Mouse (Mus musculus) bone marrow macrophage, adult 2 months (primary cell): Measurements from ENCODE around the gene Nodal. TPM values are rescaled to one million over a fixed set of nuclear protein-coding genes. Genes with fewer than 3 reads are reported as not detected.

Experiments
- H3K27ac ChIP-seq: 2 replicates; pipeline ENCODE4 v1.5.1; 2012; ENCODE audit warnings: low read depth, low read length; ENCODE audit not compliant: insufficient read depth
- H3K4me1 ChIP-seq: 2 replicates; pipeline ENCODE4 v1.6.1; 2012; ENCODE audit warnings: low read length; ENCODE audit not compliant: control insufficient read depth, insufficient read depth
- H3K4me3 ChIP-seq: 2 replicates; pipeline ENCODE4 v1.5.1; 2012; ENCODE audit warnings: mild to moderate bottlenecking, low read length, moderate library complexity; ENCODE audit not compliant: insufficient read depth
- CTCF ChIP-seq: IDR thresholded peaks from 2 replicates; pipeline ENCODE4 v1.5.1; 2012; ENCODE audit warnings: low read depth, mild to moderate bottlenecking, low read length, moderate library complexity
- POLR2A ChIP-seq: IDR thresholded peaks from 2 replicates; pipeline ENCODE4 v1.6.1; 2012; ENCODE audit warnings: mild to moderate bottlenecking, low read depth, low read length, borderline replicate concordance
- polyA plus RNA-seq: library from polyadenylated mRNA; stranded (reverse); fragments of >200 nt; gene quantifications from 2 replicates; pipeline ENCODE4 v1.2.4, GENCODE M21; 2012; ENCODE audit not compliant: missing spikeins, insufficient read depth, insufficient read length

The Nodal gene
- polyA plus RNA-seq, 1 experiment: not detected

DNA sequence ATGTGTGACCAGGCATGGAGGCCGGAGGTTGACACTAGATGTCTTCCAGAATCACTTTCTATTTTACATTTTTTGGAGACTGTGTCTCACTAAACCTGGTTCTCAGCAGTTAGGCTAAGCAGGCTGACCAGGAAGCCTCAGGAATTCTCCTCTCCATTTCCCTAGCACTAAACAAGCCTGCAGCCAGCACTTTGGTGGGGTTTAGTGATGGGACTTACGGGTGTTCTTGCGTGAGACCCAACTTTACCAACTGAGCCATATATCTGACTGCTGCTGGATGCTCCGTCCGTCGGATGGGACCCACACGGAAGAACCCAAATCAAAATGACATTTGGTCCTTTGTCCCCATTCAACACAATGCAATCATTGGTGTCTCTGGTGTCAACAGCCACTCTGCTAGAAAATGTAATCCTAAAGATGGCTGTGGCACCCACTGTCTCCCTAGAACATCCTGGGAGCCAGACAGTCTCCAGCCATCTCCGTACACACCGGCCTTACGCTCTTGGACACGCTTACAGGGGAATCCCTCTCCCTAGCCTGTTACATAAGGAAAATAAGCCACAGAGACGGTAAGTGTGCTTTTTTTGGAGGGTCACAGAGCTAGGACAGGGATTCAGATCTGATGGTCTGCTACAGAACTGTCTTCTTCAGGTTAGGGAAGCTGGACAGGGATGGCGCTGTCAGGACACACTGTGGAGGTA, 38.3 kb upstream of the Nodal start:
- no peak overlapping the region for H3K27ac ChIP-seq

DNA sequence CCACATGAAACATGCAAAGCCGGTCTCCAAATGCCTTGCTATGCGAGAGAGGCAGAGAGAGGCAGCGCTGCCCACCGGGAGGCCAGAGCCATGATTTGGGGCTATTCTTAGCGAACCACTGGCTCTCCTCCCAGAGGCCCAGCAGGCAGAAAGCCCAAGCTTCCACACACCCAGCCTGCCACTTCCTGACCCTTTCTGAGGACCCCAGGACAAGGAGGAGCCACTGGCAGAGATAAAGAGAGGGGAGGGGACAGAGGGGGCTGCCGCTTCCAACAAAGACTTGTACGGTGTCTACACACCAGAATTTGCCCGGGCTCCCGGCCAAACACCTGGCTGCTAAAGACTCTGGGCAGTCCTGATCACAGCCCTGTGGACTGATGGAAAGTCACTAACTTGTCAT, 37.6 kb upstream of the Nodal start:
- Histone ChIP-seq H3K27ac (no peak overlapping the region), H3K4me3 (no peak overlapping the region), H3K4me1 (peaks cover 23% of the 10 kb centered on the region)
- no peak for TF ChIP-seq POLR2A
- no peak for TF ChIP-seq CTCF

More for the DNA sequence above, 38.3 kb upstream of the Nodal start:
- Histone ChIP-seq H3K4me3 (no peak overlapping the region), H3K4me1 (peaks cover 29% of the 10 kb centered on the region)
- TF ChIP-seq POLR2A (no peak), CTCF (no peak)

DNA sequence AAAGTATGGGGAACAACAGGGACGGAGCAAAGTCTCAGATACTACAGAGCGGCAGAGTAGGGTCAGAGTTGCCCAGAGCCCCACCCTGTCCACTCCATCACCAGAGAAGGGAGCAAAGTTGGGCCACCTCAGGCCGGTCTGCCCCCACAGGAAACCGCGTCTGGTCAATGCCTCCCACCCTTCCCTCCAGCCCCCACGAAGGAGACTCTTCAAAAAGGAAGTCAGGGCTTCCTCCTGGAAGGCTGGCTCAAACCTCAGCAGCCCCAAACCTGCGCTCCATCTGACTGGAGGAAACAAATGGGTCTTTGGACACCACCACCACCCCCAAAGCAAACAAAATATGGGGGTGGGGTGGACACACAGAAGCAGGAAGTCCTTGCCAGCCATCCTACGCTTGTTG, 35.9 kb upstream of the Nodal start:
- peaks cover 18% of the 10 kb centered on the region for H3K4me1 ChIP-seq
- TF ChIP-seq POLR2A (no peak), CTCF (no peak)
- H3K4me3 ChIP-seq: peak overlapping the region; percentile 75; the same call in 1 of the 2 replicates
- H3K27ac ChIP-seq: no peak overlapping the region

GRCm38 (mm10) chr10:61382281-61382731, 35.5 kb upstream of the Nodal start:
- H3K27ac ChIP-seq: no peak overlapping the region
- H3K4me3 ChIP-seq: peak overlapping the region; percentile 75

GRCm38 (mm10) chr10:61383021-61383714, 34.6 kb upstream of the Nodal start, which contains the start of gene Pald1:
Gene Pald1, minus strand, starts transcription at chr10:61383530.
- TF ChIP-seq CTCF (no peak), POLR2A (no peak)
- H3K27ac ChIP-seq: peak within 1 kb of the TSS; percentile 67
- peak within 1 kb of the TSS; percentile 75 for H3K4me3 ChIP-seq
- H3K4me1 ChIP-seq: peaks cover 18% of the 10 kb centered on the region

More at GRCm38 (mm10) chr10:61382281-61382731, 35.5 kb upstream of the Nodal start:
- TF ChIP-seq CTCF (no peak), POLR2A (no peak)
- H3K4me1 ChIP-seq: peaks cover 18% of the 10 kb centered on the region

GRCm38 (mm10) chr10:61383715-61384047, 34.1 kb upstream of the Nodal start:
- H3K27ac ChIP-seq: peak overlapping the region; percentile 67
- H3K4me1 ChIP-seq: peaks cover 18% of the 10 kb centered on the region
- no peak for TF ChIP-seq POLR2A
- no peak for TF ChIP-seq CTCF
- peak overlapping the region; percentile 75 for H3K4me3 ChIP-seq

GRCm38 (mm10) chr10:61385174-61385573, 32.6 kb upstream of the Nodal start:
- Histone ChIP-seq H3K4me1 (peaks cover 18% of the 10 kb centered on the region), H3K4me3 (no peak overlapping the region), H3K27ac (no peak overlapping the region)
- TF ChIP-seq CTCF (no peak), POLR2A (no peak)

DNA sequence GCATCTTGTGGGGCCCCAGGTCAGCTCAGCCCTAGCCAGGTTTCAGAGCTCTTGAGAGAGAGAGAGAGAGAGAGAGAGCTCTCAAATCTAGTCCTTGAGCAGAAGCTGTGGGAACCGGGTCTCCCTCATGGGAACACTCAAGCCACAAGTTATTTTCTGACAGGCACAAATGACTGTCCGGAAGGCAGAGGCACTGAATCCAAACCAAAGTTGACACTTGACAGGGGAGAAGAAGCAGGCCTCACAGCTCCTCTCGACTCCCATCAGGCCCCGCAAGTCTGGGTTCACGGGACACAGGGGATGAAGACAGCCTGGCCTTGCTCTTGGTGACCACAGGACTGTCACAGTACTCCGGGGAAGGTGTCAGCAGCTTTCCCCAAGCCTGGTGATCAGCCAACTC, 31.5 kb upstream of the Nodal start:
- no peak for TF ChIP-seq CTCF
- TF ChIP-seq POLR2A: no peak

GRCm38 (mm10) chr10:61389020-61389419, 28.8 kb upstream of the Nodal start:
- no peak overlapping the region for H3K27ac ChIP-seq
- H3K4me1 ChIP-seq: peaks cover 3% of the 10 kb centered on the region
- TF ChIP-seq POLR2A (no peak), CTCF (no peak)
- H3K4me3 ChIP-seq: no peak overlapping the region

More for the DNA sequence above, 31.5 kb upstream of the Nodal start:
- Histone ChIP-seq H3K4me3 (no peak overlapping the region), H3K27ac (no peak overlapping the region), H3K4me1 (peaks cover 17% of the 10 kb centered on the region)

DNA sequence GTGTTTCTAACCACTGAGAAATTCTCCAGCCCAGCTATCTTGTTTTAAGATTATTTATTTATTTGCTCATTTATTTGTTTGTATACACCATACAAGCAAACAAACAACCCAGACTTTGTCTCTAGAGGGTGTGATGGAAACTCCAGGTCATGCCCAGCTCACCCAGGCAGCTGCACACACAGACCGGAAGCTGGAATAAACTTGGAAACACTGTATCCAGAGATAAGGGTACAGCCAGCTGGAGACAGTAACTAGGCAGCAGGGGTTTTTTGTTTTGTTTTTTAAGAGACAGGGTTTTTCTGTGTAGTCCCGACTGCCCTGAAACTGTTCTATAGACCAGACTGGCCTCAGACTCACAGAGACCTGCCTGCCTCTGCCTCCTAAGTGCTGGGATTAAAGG, 27.6 kb upstream of the Nodal start:
- Histone ChIP-seq H3K27ac (no peak overlapping the region), H3K4me3 (no peak overlapping the region), H3K4me1 (peaks cover 5% of the 10 kb centered on the region; the same call in 1 of the 2 replicates)
- TF ChIP-seq POLR2A: no peak
- TF ChIP-seq CTCF: no peak

- H3K27ac ChIP-seq: no peak overlapping the region
- TF ChIP-seq POLR2A (no peak), CTCF (no peak)
- H3K4me3 ChIP-seq: no peak overlapping the region
- H3K4me1 ChIP-seq: peaks cover 5% of the 10 kb centered on the region; the same call in 1 of the 2 replicates
These were observed 25.2 kb upstream of the Nodal start for GRCm38 (mm10) chr10:61392584-61392983.
